Mouse (Mus musculus) C2C12 (cell line): ENCODE data around the gene Morn1.

Source experiments
- CEBPB ChIP-seq: IDR thresholded peaks from one replicate; pipeline ENCODE4 v1.6.1; 2011; ENCODE audit warnings: low read depth, mild to moderate bottlenecking, control low read depth, moderate library complexity
- CTCF ChIP-seq: IDR thresholded peaks from one replicate; pipeline ENCODE4 v1.5.1; 2011; ENCODE audit not compliant: control insufficient read depth, insufficient read depth, insufficient read length

- TF ChIP-seq CTCF: no peak
- TF ChIP-seq CEBPB: no peak
Observed at GRCm38 (mm10) chr4:155172909-155173821, 86.8 kb downstream of the Morn1 start.
